Mouse (Mus musculus) heart, embryonic 10.5 days (tissue): ENCODE results near the gene Tmem45a2. TPM values are rescaled to one million over a fixed set of nuclear protein-coding genes. Genes with fewer than 3 reads are reported as not detected.

Experiments
- DNase-seq: peaks from one replicate; pipeline ENCODE4 v3.0.0-alpha.2; 2017; ENCODE audit warnings: low spot score
- H3K27ac ChIP-seq: fragments of 300-500 bp; sonication (generic); 2 replicates; pipeline ENCODE4 v1.5.1; 2016; ENCODE audit warnings: mild to moderate bottlenecking
- H3K27me3 ChIP-seq: fragments of 300-500 bp; sonication (generic); 2 replicates; pipeline ENCODE4 v1.6.1; 2016; ENCODE audit warnings: mild to moderate bottlenecking; ENCODE audit not compliant: poor library complexity, insufficient read depth, severe bottlenecking
- H3K36me3 ChIP-seq: fragments of 300-500 bp; sonication (generic); 2 replicates; pipeline ENCODE4 v1.6.1; 2016; ENCODE audit warnings: mild to moderate bottlenecking, moderate library complexity
- H3K4me1 ChIP-seq: fragments of 300-500 bp; sonication (generic); 2 replicates; pipeline ENCODE4 v1.6.1; 2016; ENCODE audit warnings: mild to moderate bottlenecking
- H3K4me3 ChIP-seq: fragments of 300-500 bp; sonication (generic); 2 replicates; pipeline ENCODE4 v1.5.1; 2016; ENCODE audit warnings: mild to moderate bottlenecking, moderate library complexity
- H3K9me3 ChIP-seq: fragments of 300-500 bp; sonication (generic); 2 replicates; pipeline ENCODE4 v1.6.1; 2016; ENCODE audit warnings: mild to moderate bottlenecking, moderate library complexity
- WGBS: fragments of 180-500 bp; shearing (Covaris S2); methylation state at CpG from one replicate; pipeline ENCODE4 v1.1.7; 2016; 5-methylcytosine and 5-hydroxymethylcytosine counted together
- polyA plus RNA-seq: library from polyadenylated mRNA; unstranded; fragments of >200 nt; fragmentation: Nextera tagmentation; extraction: Ambion mirVana; gene quantifications from 2 replicates; pipeline ENCODE4 v1.2.1, GENCODE M21; 2016

Tmem45a2 gene
- polyA plus RNA-seq = 0.12 TPM in 1 of 2 replicates, not detected in the other

DNA sequence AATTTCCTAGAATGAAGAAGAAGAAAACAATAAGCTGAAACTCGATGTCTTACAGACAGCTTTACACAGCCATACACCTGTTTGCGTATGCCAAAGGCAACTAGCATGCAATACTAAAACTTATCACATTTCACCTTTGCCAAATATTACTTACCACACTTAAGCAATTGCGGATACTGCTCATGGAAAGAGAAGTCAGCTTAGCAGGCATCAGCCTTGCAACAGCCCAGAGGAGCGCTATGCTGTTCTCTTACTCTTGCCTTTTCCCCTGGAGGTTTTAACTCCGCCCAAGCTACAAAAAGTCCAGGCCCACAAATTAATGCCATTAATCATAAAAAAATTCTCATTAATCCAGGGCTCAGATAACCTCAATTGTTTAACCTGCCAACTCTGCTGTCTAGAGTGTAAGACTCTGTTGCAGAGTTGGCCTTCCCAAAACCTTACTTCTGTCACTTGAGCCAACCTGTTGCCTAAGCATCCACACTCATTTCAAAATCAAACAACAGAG, at the start of gene Tmem45a2:
TSS of gene Tmem45a2 (minus strand) at position 241 of the 508 bp plus-strand sequence.
- 82% methylated on average over 5 of the region's 5 CpGs for WGBS
- Histone ChIP-seq H3K36me3 (no peaks in the 10 kb centered on the region), H3K9me3 (no peaks in the 10 kb centered on the region), H3K27ac (no peak within 1 kb of the TSS), H3K4me3 (no peak within 1 kb of the TSS), H3K27me3 (no peaks in the 10 kb centered on the region), H3K4me1 (no peaks in the 10 kb centered on the region)
- DNase-seq = no peak

DNA sequence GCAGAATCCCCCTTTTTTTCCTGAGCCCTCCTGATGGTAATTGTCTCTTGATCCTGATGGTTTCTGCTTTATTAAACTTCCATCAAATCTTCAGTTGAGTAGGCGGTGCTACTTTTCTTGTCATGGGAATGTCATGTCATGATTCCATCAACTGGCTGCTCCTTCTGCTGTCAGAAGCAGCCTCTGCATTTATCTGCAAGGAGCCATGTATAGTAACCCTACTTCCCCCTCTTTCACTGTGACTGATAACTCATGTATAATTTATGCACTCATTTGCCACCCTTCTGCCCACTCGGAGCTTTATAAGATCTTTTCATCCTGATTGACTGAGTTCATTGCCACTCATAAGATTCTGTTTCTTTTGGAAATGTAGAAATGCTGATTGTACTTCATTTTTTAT, 46.4 kb upstream of the Tmem45a2 start:
- WGBS = 74% methylated on average over 2 of the region's 2 CpGs
- H3K36me3 ChIP-seq = no peaks in the 10 kb centered on the region

DNA sequence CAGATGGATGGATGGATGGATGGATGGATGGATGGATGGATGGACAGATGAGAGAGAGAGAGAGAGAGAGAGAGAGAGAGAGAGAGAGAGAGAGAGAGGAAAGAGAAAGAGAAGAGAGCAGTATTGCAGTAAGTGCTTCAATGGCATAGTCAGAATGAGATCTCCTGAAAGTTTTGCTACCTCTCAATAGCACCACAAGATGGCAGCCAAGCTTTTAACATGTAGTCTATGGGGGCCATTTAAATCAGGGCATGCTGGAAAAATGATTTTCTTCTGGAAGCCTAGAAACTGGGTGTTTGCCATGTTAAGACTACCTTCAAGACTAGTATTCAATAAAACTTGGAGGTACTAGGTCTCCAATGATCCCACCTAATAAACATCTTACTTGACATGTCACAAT, 44.9 kb upstream of the Tmem45a2 start:
- Histone ChIP-seq H3K27me3 (no peaks in the 10 kb centered on the region), H3K9me3 (no peaks in the 10 kb centered on the region), H3K27ac (no peak overlapping the region), H3K4me1 (no peaks in the 10 kb centered on the region), H3K4me3 (no peak overlapping the region), H3K36me3 (no peaks in the 10 kb centered on the region)
- DNase-seq = no peak

More for the DNA sequence above, 46.4 kb upstream of the Tmem45a2 start:
- DNase-seq = no peak
- Histone ChIP-seq H3K4me3 (no peak overlapping the region), H3K27me3 (no peaks in the 10 kb centered on the region), H3K4me1 (no peaks in the 10 kb centered on the region), H3K27ac (no peak overlapping the region), H3K9me3 (no peaks in the 10 kb centered on the region)

DNA sequence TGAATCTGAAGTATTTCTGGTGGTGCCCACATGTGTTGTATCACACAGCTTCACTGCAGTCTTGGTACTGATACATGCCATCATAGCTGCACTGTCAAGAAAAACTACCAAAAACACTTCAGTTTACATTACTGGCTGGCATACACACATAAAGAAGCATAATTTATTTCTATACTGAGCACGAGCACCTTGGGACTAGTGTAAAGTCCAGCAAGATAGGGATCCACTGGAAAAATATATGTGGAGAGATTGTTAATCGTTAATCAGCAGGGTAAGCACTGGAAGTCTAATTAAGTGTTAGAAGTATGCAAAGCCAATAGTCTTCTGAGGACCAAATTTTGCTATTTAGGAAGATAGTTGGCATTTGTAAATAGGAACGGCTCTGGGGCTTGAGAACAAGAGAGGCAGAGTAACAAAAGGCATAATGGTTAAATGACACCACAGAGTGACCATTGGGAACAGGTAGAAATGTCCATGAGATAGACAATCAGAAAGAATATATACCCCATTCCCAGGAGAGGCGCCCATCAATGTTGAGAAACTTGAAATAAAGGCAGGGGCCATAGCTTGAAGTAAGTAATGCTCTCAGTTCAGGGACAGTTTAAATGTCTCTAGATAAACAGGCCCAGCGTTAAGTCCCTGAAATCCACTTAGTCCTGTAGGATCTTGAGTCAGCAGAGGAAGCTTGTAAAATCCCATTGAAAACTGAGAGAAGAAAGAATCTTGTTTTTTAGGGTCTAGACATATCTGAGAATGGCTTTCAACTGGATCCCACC, 35.2 kb upstream of the Tmem45a2 start:
- 71% methylated on average over 5 of the region's 5 CpGs for WGBS
- no peak overlapping the region for H3K27ac ChIP-seq

DNA sequence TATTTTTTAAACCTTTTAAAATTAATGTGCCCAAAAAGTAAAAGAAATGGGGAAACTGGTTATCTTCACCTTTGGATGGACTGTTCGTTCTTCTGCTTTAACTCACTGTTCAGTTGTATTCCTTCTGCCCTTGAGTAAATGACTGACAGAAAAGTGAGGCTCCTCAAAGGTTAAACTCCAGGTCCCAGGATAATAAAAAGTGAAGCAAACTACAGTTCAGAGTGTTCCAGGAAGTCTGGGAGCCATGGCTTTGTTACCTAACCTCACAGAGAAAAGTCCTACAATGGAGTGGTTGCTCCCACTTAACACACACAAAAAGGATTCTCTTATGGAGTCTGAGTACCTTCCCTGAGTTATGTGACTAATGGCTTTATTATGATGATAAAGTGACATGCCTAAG, 30.0 kb upstream of the Tmem45a2 start:
- no peak for DNase-seq
- Histone ChIP-seq H3K36me3 (no peaks in the 10 kb centered on the region), H3K4me3 (no peak overlapping the region), H3K27ac (no peak overlapping the region), H3K4me1 (no peaks in the 10 kb centered on the region), H3K27me3 (no peaks in the 10 kb centered on the region), H3K9me3 (no peaks in the 10 kb centered on the region)
- WGBS = 86% methylated on average over 1 of the region's 1 CpGs

More for the DNA sequence above, 35.2 kb upstream of the Tmem45a2 start:
- Histone ChIP-seq H3K36me3 (no peaks in the 10 kb centered on the region), H3K9me3 (no peaks in the 10 kb centered on the region), H3K4me1 (no peaks in the 10 kb centered on the region), H3K27me3 (no peaks in the 10 kb centered on the region), H3K4me3 (no peak overlapping the region)
- no peak for DNase-seq

DNA sequence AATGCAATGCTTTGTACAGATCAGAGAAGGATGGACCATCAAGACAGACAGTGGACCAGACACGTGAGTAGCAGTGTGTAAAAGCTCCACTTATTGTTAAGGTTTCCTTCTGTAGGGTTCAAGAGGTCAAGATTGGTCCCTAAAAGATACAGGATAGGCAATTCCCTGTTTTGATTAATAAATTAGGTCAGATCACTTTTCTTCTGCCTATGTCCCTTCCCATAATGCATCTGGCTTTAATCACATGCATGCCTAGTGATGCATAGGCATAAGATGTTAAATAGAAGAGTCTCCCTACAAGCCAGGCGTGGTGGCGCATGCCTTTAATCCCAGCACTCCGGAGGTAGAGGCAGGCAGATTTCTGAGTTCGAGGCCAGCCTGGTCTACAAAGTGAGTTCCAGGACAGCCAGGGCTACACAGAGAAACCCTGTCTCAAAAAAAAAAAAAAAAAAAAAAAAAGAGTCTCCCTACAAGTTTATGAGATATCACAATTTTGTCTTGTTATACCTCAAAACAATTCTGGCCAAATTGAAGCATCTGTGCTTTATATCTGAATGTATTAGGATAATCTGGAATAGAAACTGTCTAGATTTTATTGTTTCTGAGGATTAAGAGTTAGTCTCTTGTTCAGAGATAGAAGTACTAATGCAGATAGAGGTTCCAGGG, 28.5 kb upstream of the Tmem45a2 start:
- no peaks in the 10 kb centered on the region for H3K36me3 ChIP-seq
- H3K27me3 ChIP-seq = no peaks in the 10 kb centered on the region
- 75% methylated on average over 5 of the region's 5 CpGs for WGBS
- H3K4me1 ChIP-seq = no peaks in the 10 kb centered on the region
- no peak overlapping the region for H3K4me3 ChIP-seq
- no peak for DNase-seq
- H3K27ac ChIP-seq = no peak overlapping the region
- no peaks in the 10 kb centered on the region for H3K9me3 ChIP-seq

DNA sequence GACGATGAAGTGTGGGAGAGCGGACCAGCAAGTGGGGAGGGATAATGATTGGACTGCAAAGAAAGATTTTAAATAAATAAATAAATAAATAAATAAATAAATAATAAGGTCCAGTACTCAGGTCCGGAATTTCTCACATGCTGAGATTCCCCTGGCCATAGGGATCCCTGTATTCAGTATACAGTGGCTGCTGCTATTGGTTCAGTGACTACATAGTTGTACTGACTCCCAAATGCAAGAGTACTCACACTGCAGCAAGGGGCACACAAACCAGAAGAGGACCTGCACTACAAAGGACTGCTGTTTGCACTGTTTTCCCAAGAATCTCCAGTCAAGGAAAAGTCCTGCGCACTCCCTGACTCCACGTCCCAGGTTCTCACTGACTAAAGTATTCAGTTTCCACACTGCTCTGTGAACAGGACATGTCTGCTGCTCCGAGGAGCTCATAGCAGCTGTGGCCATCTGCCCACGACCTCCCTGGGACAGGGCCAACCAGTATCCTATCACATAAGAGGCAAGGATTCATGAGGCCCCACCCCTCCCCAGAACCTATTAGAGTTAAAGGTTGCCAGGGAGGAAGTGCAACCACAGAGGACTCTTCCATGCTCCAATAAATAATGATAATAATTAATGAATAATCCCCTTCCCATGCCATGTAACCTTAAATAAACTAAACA, 27.4 kb upstream of the Tmem45a2 start:
- no peak overlapping the region for H3K27ac ChIP-seq
- WGBS = 65% methylated on average over 7 of the region's 7 CpGs
- no peak for DNase-seq
- no peak overlapping the region for H3K4me3 ChIP-seq
- no peaks in the 10 kb centered on the region for H3K36me3 ChIP-seq
- H3K9me3 ChIP-seq = no peaks in the 10 kb centered on the region
- H3K27me3 ChIP-seq = no peaks in the 10 kb centered on the region
- no peaks in the 10 kb centered on the region for H3K4me1 ChIP-seq

DNA sequence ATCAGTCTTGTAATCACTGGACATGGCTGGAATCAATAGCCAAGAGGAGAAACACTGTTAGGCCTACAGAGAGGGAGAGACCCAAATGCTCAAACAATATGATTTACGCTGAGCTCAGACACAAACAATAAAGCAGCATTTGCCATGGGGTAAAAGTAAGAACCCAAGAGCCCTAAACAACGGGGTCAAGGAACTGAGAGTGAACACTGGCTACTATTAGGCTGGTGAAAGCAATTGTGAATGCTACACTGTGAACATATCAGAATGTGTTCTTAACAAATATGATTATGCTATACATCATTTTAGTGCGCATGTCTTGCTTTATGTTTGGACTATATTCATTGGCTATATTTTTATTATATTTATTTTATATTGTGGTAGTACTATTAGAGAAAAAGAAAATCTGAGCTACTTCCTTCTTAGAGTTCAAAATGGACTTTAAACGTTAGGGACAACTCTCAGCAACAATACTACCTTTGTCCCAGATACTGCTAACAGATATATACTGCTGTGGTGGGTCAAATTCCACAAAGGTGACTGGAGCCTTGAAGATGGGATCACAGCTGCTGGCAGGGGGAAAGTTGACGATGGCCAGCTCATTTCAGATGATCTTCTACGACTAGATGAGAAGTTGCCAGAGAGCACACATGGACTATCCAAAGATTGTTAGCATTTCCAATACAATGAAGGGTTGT, 21.9 kb upstream of the Tmem45a2 start:
- Histone ChIP-seq H3K9me3 (no peaks in the 10 kb centered on the region), H3K27ac (no peak overlapping the region), H3K27me3 (no peaks in the 10 kb centered on the region), H3K4me1 (no peaks in the 10 kb centered on the region), H3K36me3 (no peaks in the 10 kb centered on the region), H3K4me3 (no peak overlapping the region)
- DNase-seq = no peak
- 64% methylated on average over 6 of the region's 6 CpGs for WGBS

DNA sequence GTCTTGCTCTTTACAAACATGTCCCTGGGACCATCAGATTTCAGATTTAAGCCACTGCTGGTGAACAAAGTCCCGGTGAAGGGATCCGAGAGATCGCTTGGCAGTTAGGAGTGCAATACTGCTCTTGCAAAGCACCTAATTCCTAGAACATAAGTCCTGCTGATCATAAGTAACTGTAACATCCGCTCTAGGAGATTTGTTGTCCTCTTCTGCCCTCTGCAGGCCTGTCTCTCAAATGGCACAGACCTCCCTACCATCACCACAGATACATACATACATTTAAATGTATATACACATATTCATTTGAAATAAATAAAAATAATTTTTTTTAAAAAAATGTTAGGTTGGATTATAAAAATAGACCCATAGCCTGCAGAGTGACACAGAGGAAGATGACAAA, 21.3 kb upstream of the Tmem45a2 start:
- Histone ChIP-seq H3K4me3 (no peak overlapping the region), H3K9me3 (no peaks in the 10 kb centered on the region), H3K4me1 (no peaks in the 10 kb centered on the region), H3K27ac (no peak overlapping the region), H3K27me3 (no peaks in the 10 kb centered on the region), H3K36me3 (no peaks in the 10 kb centered on the region)
- WGBS = 53% methylated on average over 4 of the region's 4 CpGs
- no peak for DNase-seq

DNA sequence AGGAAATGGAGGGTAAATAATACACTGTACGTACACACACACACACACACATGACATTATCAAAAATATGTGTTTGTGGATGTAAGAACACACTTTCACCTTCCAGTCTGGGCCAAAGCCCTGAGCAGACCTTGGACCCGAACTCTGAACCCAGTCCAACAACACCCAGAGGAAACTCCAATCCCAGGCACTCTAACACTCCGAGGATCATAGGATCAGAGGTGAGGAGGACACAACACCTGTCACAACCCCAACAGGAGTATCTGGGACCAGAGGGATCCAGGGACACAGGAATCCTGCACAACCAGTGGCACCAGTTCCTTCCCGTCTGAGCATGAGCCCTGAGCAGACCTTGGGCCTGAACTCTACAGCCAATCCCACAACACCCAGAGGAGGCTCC, 8.4 kb upstream of the Tmem45a2 start:
- no peaks in the 10 kb centered on the region for H3K9me3 ChIP-seq
- no peak overlapping the region for H3K4me3 ChIP-seq
- 71% methylated on average over 4 of the region's 4 CpGs for whole genome bisulfite sequencing
- H3K36me3 ChIP-seq = no peaks in the 10 kb centered on the region
- no peak for DNase-seq
- H3K4me1 ChIP-seq = no peaks in the 10 kb centered on the region
- no peak overlapping the region for H3K27ac ChIP-seq
- H3K27me3 ChIP-seq = no peaks in the 10 kb centered on the region

DNA sequence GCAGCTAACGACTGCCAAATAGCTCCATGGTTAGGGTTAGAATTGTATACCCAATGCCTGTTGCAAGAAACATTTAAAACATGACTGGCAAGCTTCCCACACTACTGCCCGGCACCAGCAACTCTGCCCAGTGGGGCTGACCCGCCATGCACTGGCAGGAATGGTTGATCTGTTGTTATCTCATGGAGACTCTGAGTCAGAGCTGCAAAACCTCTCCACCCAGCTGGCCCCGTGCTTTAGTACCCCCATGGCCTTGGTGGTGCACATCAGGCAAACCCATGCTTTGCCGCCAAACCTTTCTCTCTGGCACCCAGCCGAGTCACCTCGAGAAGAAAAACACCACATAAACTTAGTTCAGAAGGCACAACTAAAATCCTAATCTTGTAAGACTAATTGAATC, 4.8 kb upstream of the Tmem45a2 start:
- DNase-seq = no peak
- Histone ChIP-seq H3K27me3 (no peaks in the 10 kb centered on the region), H3K27ac (no peak overlapping the region), H3K36me3 (no peaks in the 10 kb centered on the region), H3K4me1 (no peaks in the 10 kb centered on the region), H3K9me3 (no peaks in the 10 kb centered on the region), H3K4me3 (no peak overlapping the region)
- 61% methylated on average over 7 of the region's 7 CpGs for WGBS

DNA sequence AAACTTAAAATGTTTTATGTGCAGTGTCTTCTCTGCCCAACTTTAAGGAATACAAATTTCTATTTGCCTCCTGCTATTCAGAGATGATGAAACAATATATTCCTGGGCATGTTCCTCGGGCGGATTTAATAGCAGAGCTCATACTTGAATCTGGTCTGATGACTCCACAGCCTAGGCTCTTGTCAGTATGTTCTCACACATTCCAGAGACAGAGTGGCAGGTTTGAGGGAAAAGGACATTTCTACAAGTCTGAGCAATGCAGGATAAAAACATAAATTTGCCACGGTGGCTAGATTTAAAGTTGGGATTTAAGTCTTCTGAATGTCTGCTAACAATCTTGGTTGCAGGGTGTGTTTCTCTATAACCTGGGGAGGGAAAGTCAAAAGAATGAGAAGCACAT, 9.1 kb downstream of the Tmem45a2 start:
- WGBS = 87% methylated on average over 3 of the region's 3 CpGs
- Histone ChIP-seq H3K27ac (no peak overlapping the region), H3K4me3 (no peak overlapping the region), H3K9me3 (no peaks in the 10 kb centered on the region), H3K4me1 (no peaks in the 10 kb centered on the region), H3K27me3 (no peaks in the 10 kb centered on the region), H3K36me3 (no peaks in the 10 kb centered on the region)
- DNase-seq = no peak
